Mouse (Mus musculus): ENCODE data around the gene Gm10322. TPM values are rescaled to one million over a fixed set of nuclear protein-coding genes. Genes with fewer than 3 reads are reported as not detected.

Gm10322 gene
- polyA plus RNA-seq, 1 experiment from 2014 or later = not detected

DNA sequence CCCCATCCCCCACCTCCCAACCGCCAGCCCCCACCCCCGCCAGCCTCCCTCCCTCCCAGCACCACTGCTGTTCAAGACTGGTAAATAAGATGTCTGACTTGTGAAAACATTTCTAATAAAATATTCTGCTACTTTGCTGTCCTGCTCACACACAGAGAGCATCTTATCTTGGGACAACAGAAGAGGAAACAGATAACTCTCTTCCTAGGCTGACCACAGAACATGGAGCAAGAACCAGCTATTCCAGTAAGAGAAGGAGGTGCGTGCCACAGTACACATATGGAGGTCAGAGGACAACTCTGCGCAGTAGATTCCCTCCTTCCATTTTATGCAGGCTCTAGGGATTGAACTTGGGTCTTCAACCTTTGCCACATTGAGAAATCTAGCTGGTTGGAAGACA lies 44.6 kb upstream of the Gm10322 start:
- Histone ChIP-seq H3K27me3 (replicated peaks; ENCODE audit: control insufficient read depth, insufficient read depth, low read length) (no peaks in the 10 kb centered on the region), H3K4me1 (replicated peaks; ENCODE audit: control insufficient read depth, insufficient read depth, low read length) (peaks cover 16% of the 10 kb centered on the region), H3K9ac (ENCODE audit: low read depth, low read length) (no peak overlapping the region), H3K9me3 (ENCODE audit: control insufficient read depth) (no peaks in the 10 kb centered on the region), H3K4me2 (replicated peaks; ENCODE audit: low read depth) (no peak overlapping the region), H3K36me3 (ENCODE audit: control insufficient read depth, insufficient read depth) (peaks cover 4% of the 10 kb centered on the region; the same call in 1 of the 2 replicates), H3K27ac (ENCODE audit: low read depth, low read length) (peak overlapping the region; percentile 46; the same call in 1 of the 2 replicates), H3K4me3 (ENCODE audit: low read depth, low read length) (no peak overlapping the region)
- no peak for ATAC-seq
- TF ChIP-seq CTCF (IDR thresholded peaks at IDR 0.05; ENCODE audit: low read depth) = no peak
- WGBS = 59% methylated on average over 4 of the region's 4 CpGs

DNA sequence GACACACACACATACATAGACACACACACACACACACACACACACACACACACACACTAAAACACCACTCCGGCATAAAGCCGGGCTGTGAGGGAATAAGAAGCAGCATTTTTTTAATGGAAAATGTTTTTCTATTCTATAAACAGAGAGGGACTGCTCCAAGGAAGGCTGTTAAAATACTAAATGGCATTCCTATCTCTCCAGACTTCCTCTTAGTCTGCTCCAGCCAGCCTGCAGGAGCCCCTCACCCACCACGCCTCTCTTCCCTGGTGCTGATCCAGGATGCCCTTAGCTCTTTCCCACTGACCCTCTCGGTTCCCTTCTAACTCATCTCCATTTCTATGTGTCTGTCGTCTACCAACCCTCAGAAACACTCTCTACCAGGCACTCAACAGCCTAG lies 43.9 kb upstream of the Gm10322 start:
- peak overlapping the region; percentile 5; the same call in 1 of the 2 replicates for H3K27ac ChIP-seq (ENCODE audit: low read depth, low read length)

DNA sequence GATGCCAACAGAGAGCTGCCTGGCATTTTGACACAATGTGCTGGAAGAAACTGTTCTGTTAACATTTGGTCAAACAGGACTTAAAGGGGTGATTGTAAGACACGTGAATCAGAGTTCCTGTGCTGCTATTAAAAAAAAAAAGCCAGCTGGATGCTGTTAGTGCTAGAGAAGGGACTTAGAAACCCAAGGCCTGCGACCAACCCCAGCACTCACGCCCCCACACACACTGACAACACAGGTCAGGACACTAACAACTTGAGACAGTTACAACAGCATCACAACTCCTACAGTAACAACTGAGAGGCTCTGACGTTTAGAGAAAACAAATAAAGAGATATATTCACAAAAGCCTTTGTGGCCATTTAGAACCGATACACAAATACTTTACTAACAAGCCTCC lies 39.6 kb upstream of the Gm10322 start:
- no peak for ATAC-seq
- H3K9ac ChIP-seq (ENCODE audit: low read depth, low read length) = no peak overlapping the region
- peak overlapping the region; percentile 46 for H3K27ac ChIP-seq (ENCODE audit: low read depth, low read length)
- no peaks in the 10 kb centered on the region for H3K9me3 ChIP-seq (ENCODE audit: control insufficient read depth)
- no peaks in the 10 kb centered on the region for H3K36me3 ChIP-seq (ENCODE audit: control insufficient read depth, insufficient read depth)
- 33% methylated on average over 5 of the region's 5 CpGs for WGBS
- H3K4me3 ChIP-seq (ENCODE audit: low read depth, low read length) = no peak overlapping the region
- H3K27me3 ChIP-seq (replicated peaks; ENCODE audit: control insufficient read depth, insufficient read depth, low read length) = no peaks in the 10 kb centered on the region
- no peak for TF ChIP-seq CTCF (IDR thresholded peaks at IDR 0.05; ENCODE audit: low read depth)
- 0 out of 2 replicates have a peak overlapping the region, but pooled peaks have one; percentile 6 for H3K4me2 ChIP-seq (replicated peaks; ENCODE audit: low read depth)
- peaks cover 11% of the 10 kb centered on the region for H3K4me1 ChIP-seq (replicated peaks; ENCODE audit: control insufficient read depth, insufficient read depth, low read length)

More for the DNA sequence above, 43.9 kb upstream of the Gm10322 start:
- Histone ChIP-seq H3K36me3 (ENCODE audit: control insufficient read depth, insufficient read depth) (peaks cover 3% of the 10 kb centered on the region; the same call in 1 of the 2 replicates), H3K4me2 (replicated peaks; ENCODE audit: low read depth) (no peak overlapping the region), H3K4me3 (ENCODE audit: low read depth, low read length) (no peak overlapping the region), H3K9me3 (ENCODE audit: control insufficient read depth) (no peaks in the 10 kb centered on the region), H3K9ac (ENCODE audit: low read depth, low read length) (no peak overlapping the region), H3K4me1 (replicated peaks; ENCODE audit: control insufficient read depth, insufficient read depth, low read length) (peaks cover 20% of the 10 kb centered on the region), H3K27me3 (replicated peaks; ENCODE audit: control insufficient read depth, insufficient read depth, low read length) (no peaks in the 10 kb centered on the region)
- WGBS = 73% methylated on average over 5 of the region's 5 CpGs
- ATAC-seq = no peak
- TF ChIP-seq CTCF (IDR thresholded peaks at IDR 0.05; ENCODE audit: low read depth) = no peak

DNA sequence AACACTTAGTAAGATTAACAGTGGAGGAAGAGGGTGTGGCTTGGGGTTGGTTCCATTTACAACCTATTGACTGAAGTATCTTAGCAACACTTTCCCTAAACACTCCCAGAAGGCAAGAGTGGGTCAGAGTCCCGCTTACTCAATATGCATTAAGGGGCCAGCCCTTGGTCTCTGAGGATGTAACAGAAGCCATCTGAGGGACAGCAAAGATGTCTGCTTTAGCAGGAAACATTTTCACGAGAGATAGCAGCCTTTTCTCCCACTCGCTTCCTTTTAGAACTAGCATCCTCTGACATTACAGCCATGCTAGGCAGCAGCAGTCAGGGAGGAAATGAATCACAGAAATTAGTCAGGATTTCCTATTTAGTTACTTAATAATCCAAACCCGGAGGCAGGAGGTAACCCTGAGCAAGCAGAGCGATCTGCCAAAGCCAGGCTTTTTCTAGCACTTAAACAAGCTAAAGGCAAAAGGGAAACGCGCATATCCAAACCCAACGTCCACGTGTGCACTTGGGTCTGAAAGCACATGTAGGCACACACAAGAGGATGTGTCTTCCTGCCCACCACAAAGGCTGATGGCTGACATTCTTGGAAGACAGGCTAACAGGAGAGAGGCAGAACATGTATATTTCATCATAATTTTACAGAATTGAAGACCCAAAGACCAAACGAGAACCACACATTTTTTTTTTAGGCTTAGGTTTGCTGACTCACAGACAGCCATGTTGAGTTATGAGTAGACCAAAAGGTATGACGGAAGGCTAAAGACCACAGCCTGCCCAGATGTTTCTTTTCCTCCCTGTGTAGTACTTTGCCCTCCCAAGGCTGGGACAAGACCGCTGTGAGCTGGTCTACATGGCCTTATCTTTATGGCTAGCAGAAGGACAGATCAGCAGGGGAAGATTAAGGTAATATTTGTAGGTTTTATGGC lies 37.7 kb upstream of the Gm10322 start:
- peak overlapping the region; percentile 11; the same call in 1 of the 2 replicates for H3K9ac ChIP-seq (ENCODE audit: low read depth, low read length)
- no peaks in the 10 kb centered on the region for H3K9me3 ChIP-seq (ENCODE audit: control insufficient read depth)
- whole genome bisulfite sequencing = 11% methylated on average over 12 of the region's 12 CpGs
- peak overlapping the region; percentile 19 for H3K4me3 ChIP-seq (ENCODE audit: low read depth, low read length)
- no peaks in the 10 kb centered on the region for H3K27me3 ChIP-seq (replicated peaks; ENCODE audit: control insufficient read depth, insufficient read depth, low read length)
- H3K4me2 ChIP-seq (replicated peaks; ENCODE audit: low read depth) = peak overlapping the region; percentile 55
- no peak for TF ChIP-seq CTCF (IDR thresholded peaks at IDR 0.05; ENCODE audit: low read depth)
- ATAC-seq = peak; percentile 93
- peaks cover 5% of the 10 kb centered on the region; the same call in 1 of the 2 replicates for H3K36me3 ChIP-seq (ENCODE audit: control insufficient read depth, insufficient read depth)
- H3K27ac ChIP-seq (ENCODE audit: low read depth, low read length) = peak overlapping the region; percentile 96
- peaks cover 11% of the 10 kb centered on the region for H3K4me1 ChIP-seq (replicated peaks; ENCODE audit: control insufficient read depth, insufficient read depth, low read length)

DNA sequence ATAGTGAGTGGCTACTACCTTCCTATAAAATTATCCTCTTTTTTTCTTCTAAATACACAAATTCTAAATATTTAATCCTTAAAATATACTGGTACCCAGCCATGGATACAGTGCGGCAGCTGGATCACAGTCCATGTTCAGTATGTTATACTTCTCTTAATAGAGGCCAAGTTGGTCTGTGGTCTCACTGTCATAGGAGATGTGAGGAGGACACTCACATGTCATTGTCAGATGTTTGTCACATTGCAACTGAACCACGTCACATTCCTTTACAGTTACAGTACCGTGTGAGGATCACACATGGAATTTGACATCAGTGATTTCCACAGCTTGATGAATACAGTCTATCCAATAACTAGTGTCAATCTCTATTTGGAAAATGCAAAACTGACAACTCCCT lies 36.2 kb upstream of the Gm10322 start:
- no peak for TF ChIP-seq CTCF (IDR thresholded peaks at IDR 0.05; ENCODE audit: low read depth)

DNA sequence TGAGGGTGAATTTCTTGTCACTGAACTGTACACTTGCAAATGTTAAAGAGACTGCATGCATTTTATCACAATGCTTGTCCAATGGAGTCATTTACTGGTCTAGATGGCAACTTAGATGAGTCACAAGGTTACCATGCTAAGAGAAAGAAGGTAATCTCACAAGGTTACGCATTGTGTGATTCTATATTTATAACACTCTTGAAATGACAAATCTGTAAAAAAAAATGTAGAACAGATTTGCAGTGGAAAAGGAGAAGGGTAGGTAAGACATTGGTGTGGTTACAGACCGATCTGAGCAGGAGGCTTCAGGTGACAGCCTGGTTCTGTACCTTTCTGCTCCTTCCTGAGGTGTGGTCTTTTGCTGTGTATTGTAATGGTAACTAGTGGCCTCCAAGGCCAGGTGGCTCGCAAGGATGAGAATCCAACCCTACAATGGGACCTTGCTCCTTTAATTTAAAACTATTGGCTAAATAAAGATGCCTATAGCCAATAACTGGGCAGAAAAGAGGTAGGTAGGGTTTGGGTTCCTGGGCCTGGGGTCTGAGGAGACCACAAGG lies 35.2 kb upstream of the Gm10322 start:
- peaks cover 11% of the 10 kb centered on the region for H3K4me1 ChIP-seq (replicated peaks; ENCODE audit: control insufficient read depth, insufficient read depth, low read length)
- no peak overlapping the region for H3K4me3 ChIP-seq (ENCODE audit: low read depth, low read length)
- H3K27ac ChIP-seq (ENCODE audit: low read depth, low read length) = peak overlapping the region; percentile 11; the same call in 1 of the 2 replicates
- H3K4me2 ChIP-seq (replicated peaks; ENCODE audit: low read depth) = no peak overlapping the region
- H3K36me3 ChIP-seq (ENCODE audit: control insufficient read depth, insufficient read depth) = peaks cover 10% of the 10 kb centered on the region; the same call in 1 of the 2 replicates
- no peak for ATAC-seq
- no peak for TF ChIP-seq CTCF (IDR thresholded peaks at IDR 0.05; ENCODE audit: low read depth)
- H3K9me3 ChIP-seq (ENCODE audit: control insufficient read depth) = no peaks in the 10 kb centered on the region
- H3K27me3 ChIP-seq (replicated peaks; ENCODE audit: control insufficient read depth, insufficient read depth, low read length) = no peaks in the 10 kb centered on the region
- 74% methylated on average over 3 of the region's 3 CpGs for WGBS
- no peak overlapping the region for H3K9ac ChIP-seq (ENCODE audit: low read depth, low read length)

More for the DNA sequence above, 36.2 kb upstream of the Gm10322 start:
- Histone ChIP-seq H3K4me1 (replicated peaks; ENCODE audit: control insufficient read depth, insufficient read depth, low read length) (peaks cover 11% of the 10 kb centered on the region), H3K4me2 (replicated peaks; ENCODE audit: low read depth) (no peak overlapping the region), H3K27ac (ENCODE audit: low read depth, low read length) (peak overlapping the region; percentile 96; the same call in 1 of the 2 replicates), H3K9me3 (ENCODE audit: control insufficient read depth) (no peaks in the 10 kb centered on the region), H3K9ac (ENCODE audit: low read depth, low read length) (no peak overlapping the region), H3K27me3 (replicated peaks; ENCODE audit: control insufficient read depth, insufficient read depth, low read length) (no peaks in the 10 kb centered on the region), H3K36me3 (ENCODE audit: control insufficient read depth, insufficient read depth) (peaks cover 10% of the 10 kb centered on the region; the same call in 1 of the 2 replicates), H3K4me3 (ENCODE audit: low read depth, low read length) (no peak overlapping the region)
- ATAC-seq = no peak
- WGBS = 72% methylated on average over 3 of the region's 3 CpGs

Data from intestine, postnatal 0 days (tissue).